Mouse (Mus musculus) heart, postnatal 0 days (tissue): ENCODE data around the gene 0610010F05Rik.

Experiments
- CTCF ChIP-seq: IDR thresholded peaks from 2 replicates; pipeline ENCODE4 v1.5.1; 2016; ENCODE audit warnings: antibody characterized with exemption, control low read depth, low read depth
- EP300 ChIP-seq: IDR thresholded peaks from 2 replicates; pipeline ENCODE4 v1.6.1; 2016; ENCODE audit warnings: antibody characterized with exemption, low read depth

- TF ChIP-seq CTCF (no peak), EP300 (no peak)
Observed at GRCm38 (mm10) chr11:23618995-23619394, 14.4 kb downstream of the 0610010F05Rik start.
